Mouse (Mus musculus) layer of hippocampus, adult 2 months (tissue): ENCODE data around the gene Snapin. TPM values are rescaled to one million over a fixed set of nuclear protein-coding genes. Genes with fewer than 3 reads are reported as not detected.

Source experiments
- DNase-seq, 2 experiments: peaks; one replicate each; pipeline ENCODE4 v3.0.0; 2022; ENCODE audit warnings: low spot score in 2 of 2
- H3K27ac ChIP-seq: fragments of 200-600 bp; 2 replicates; pipeline ENCODE4 v1.8.1; 2022
- H3K4me3 ChIP-seq: fragments of 200-600 bp; 2 replicates; pipeline ENCODE4 v1.8.1; 2022; ENCODE audit warnings: mild to moderate bottlenecking
- CTCF ChIP-seq: fragments of 200-600 bp; conservative IDR thresholded peaks from 2 replicates; pipeline ENCODE4 v1.8.1; 2022; ENCODE audit warnings: antibody characterized with exemption, mild to moderate bottlenecking, moderate library complexity
- total RNA-seq, 2 experiments: library from RNA; stranded (reverse); gene quantifications; 2 replicates each; pipeline ENCODE4 v1.2.3; 2021

The Snapin gene
- total RNA-seq, 2 experiments from 2014 or later = 53.4 to 54.5 TPM

- no peak for TF ChIP-seq CTCF
- Histone ChIP-seq H3K27ac (peak overlapping the region; percentile 88), H3K4me3 (peak overlapping the region; percentile 57)
- DNase-seq = no peak
These were observed 23.9 kb upstream of the Snapin start for GRCm38 (mm10) chr3:90514691-90515090.

GRCm38 (mm10) chr3:90513796-90514590 lies 23.2 kb upstream of the Snapin start, which contains the start of the genes S100a1 and S100a13:
Gene S100a1, minus strand, starts transcription at chr3:90514392.
Gene S100a13, plus strand, starts transcription at chr3:90514435.
- peak within 1 kb of the TSS; percentile 88 for H3K27ac ChIP-seq
- peak; percentile 57 for TF ChIP-seq CTCF
- peak within 1 kb of the TSS; percentile 57 for H3K4me3 ChIP-seq
- DNase-seq = peak; percentile 56 to 60

GRCm38 (mm10) chr3:90512948-90513642 lies 22.3 kb upstream of the Snapin start:
- Histone ChIP-seq H3K4me3 (peak overlapping the region; percentile 57), H3K27ac (peak overlapping the region; percentile 88)
- DNase-seq = no peak
- no peak for TF ChIP-seq CTCF

GRCm38 (mm10) chr3:90512276-90512675 lies 21.4 kb upstream of the Snapin start:
- no peak overlapping the region for H3K4me3 ChIP-seq
- TF ChIP-seq CTCF = no peak
- no peak for DNase-seq
- no peak overlapping the region for H3K27ac ChIP-seq

GRCm38 (mm10) chr3:90509747-90510123 lies 18.9 kb upstream of the Snapin start:
- no peak for TF ChIP-seq CTCF
- peak overlapping the region; percentile 93 for H3K4me3 ChIP-seq
- H3K27ac ChIP-seq = peak overlapping the region; percentile 98; the same call in 1 of the 2 replicates
- no peak for DNase-seq

GRCm38 (mm10) chr3:90508950-90509746 lies 18.3 kb upstream of the Snapin start, which contains the start of gene Chtop:
Gene Chtop, minus strand, starts transcription at chr3:90509498.
- H3K27ac ChIP-seq = peak within 1 kb of the TSS; percentile 98
- DNase-seq = peak; percentile 98 to 99
- TF ChIP-seq CTCF = no peak
- H3K4me3 ChIP-seq = peak within 1 kb of the TSS; percentile 93

- TF ChIP-seq CTCF = peak; percentile 51
- no peak for DNase-seq
- Histone ChIP-seq H3K27ac (peak overlapping the region; percentile 98), H3K4me3 (peak overlapping the region; percentile 93)
These were observed 17.6 kb upstream of the Snapin start for GRCm38 (mm10) chr3:90508287-90508949.

GRCm38 (mm10) chr3:90506362-90506761 lies 15.5 kb upstream of the Snapin start:
- TF ChIP-seq CTCF = no peak
- H3K27ac ChIP-seq = no peak overlapping the region
- DNase-seq = no peak
- no peak overlapping the region for H3K4me3 ChIP-seq

- TF ChIP-seq CTCF = no peak
- no peak overlapping the region for H3K4me3 ChIP-seq
- no peak for DNase-seq
- no peak overlapping the region for H3K27ac ChIP-seq
These were observed 14.4 kb upstream of the Snapin start for GRCm38 (mm10) chr3:90505216-90505615.

GRCm38 (mm10) chr3:90503444-90503843 lies 12.6 kb upstream of the Snapin start:
- no peak for TF ChIP-seq CTCF
- H3K4me3 ChIP-seq = no peak overlapping the region
- no peak overlapping the region for H3K27ac ChIP-seq
- no peak for DNase-seq

- Histone ChIP-seq H3K4me3 (no peak overlapping the region), H3K27ac (no peak overlapping the region)
- TF ChIP-seq CTCF = no peak
- no peak for DNase-seq
These were observed 6.8 kb upstream of the Snapin start for GRCm38 (mm10) chr3:90497597-90497996.

- no peak for TF ChIP-seq CTCF
- Histone ChIP-seq H3K27ac (no peak overlapping the region), H3K4me3 (no peak overlapping the region)
- no peak for DNase-seq
These were observed 5.2 kb upstream of the Snapin start for GRCm38 (mm10) chr3:90495850-90496525.
